Mouse (Mus musculus): ENCODE data around the gene Etl4. TPM values are rescaled to one million over a fixed set of nuclear protein-coding genes. Genes with fewer than 3 reads are reported as not detected.

Gene Etl4
- 23.4 and 26.0 TPM in 2 replicates for polyA plus RNA-seq (2012; rRNA removed)

DNA sequence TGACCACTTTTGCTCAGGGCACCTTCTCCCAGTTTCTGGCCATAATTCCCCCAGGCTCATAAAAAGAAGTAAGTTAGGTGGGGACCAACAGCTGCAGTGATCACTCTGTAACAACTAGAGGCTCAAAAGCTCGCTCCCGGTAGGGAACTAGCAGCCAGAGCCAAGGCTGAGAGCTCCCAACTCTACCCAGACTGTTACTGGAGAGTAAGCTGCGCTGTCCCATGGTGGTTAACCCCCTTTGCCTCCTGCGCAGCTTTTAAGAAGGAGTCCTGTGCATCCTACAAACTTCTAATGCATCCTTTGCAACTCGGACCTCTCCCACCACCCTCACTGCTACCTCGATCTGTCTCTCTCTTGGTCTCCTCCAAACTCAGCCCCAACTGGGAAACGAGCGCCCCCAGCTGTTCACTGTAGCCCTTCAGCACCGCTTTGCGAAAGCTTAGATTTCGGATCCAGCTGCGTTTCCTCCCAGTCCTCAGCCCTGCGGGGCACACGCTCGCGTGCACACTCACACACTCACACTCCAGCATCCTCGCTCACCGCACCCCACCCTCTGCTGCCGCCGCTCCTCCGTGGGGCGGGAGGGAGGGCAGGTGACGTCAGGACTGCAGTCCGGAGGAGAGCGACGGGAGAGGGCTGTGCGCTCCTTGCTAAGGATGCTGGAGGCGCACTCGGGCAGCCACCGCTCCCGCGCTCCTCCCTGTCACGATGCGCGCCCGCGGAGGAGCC is at the start of gene Etl4:
Gene Etl4 (plus strand): TSS at position 610 of the 729 bp plus-strand sequence.

Data from central nervous system, embryonic 14 days (tissue).